Mouse (Mus musculus): ENCODE results near the gene Abcb6.

Gene Abcb6

DNA sequence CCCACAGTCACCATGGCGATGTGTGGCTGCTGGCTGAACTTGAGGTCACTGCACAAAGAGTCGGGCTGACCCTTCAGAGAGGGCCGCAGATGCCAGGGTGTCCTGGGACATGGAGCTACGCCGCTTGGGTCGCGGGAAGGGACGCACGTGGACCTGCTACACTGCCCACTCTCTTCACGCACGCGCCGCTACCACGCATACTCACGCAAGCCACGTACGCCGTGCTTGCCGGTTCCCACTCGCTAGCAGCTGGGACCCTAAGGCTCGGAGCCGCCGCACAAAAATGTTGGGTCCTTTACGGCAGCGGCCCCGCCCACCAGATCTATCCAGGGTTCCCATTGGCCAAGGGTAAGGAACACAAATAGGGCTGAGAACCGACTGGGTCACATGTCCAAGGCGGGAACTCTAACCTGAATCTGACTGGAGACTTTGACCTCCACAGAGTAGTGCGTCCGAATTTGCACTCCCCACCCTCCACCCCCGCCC lies at the start of gene Abcb6:
Abcb6 (minus strand) TSS at position 288 of the 486 bp plus-strand sequence.
- DNase-seq (ENCODE audit: low spot score): peak; percentile 55

DNA sequence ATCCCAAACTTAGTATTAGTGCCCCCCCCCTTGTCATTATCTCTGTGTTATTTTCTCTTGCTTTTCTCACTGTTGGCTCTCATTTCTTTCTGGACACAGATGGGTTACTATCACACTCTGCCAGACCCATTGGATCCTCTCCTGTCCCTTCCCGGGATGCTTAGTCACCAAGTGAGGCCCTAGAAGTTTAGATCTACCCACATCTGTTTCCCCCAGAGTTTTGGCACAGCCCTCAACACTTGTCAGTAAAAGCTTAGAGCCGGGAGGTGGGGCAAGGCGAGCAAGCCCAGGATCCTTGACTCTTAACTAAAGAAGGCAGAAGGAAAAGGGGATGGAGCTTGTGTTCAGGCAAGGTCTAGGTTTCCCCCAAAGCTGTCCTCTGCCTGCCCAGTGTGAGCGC lies 49.0 kb upstream of the Abcb6 start:
- no peak for DNase-seq (ENCODE audit: low spot score)

DNA sequence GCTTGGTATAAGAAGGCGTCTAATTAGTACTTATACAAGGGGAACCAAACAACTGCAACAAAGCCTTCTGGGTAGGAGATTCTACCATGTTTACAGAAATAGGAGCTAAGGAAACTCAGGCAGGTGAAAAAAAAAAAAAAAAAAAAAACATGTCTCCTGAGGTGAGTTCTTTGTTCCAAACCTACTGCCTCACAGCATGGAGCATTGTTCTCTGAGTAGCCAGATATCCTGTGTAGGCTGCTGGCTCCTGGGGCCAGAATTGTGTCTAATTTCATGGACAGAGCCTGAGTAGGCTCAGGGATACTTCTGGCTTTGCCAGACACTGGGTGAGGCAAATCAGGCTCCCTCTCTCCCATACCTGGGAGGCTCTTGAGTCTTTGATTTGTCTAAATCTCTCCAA lies 47.5 kb upstream of the Abcb6 start:
- no peak for DNase-seq (ENCODE audit: low spot score)

DNA sequence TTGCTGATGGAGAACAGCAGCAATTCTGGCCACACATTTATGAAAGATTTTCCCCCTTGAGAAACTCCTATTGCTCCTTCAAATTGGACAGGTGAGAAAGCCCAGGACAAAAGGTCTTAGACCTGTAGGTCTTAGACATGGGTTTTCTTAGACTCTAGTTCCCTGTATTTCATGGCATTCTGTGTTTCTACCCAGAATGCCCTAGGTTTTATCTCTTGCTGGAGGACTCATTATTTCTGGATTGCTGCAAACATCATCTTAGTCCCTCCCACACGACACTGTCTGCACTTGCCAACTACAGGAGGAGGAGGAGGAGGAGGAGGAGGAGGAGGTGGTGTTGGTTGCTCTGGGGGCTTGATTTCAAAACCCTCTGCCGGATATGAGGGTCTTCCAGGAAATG lies 45.9 kb upstream of the Abcb6 start:
- DNase-seq (ENCODE audit: low spot score): no peak

DNA sequence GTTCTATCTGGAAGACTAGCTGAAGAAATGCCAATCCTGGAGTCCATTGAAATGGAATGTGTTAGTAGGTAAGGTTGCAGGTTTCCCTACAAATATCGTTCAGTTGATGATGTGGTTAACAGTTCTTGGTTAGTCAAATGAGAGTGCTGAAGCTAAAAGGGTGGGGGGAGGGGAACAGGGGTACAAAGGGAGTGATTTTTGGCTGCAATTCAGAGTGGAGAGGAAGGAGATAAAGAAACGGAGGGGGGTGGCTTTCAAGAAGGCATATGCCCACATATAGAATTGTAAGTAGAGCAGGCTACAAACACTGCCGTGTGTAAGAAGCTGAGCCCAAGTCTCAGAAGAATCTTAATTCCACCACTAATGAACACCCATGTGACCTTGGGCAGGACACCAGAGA lies 45.3 kb upstream of the Abcb6 start:
- no peak for DNase-seq (ENCODE audit: low spot score)

DNA sequence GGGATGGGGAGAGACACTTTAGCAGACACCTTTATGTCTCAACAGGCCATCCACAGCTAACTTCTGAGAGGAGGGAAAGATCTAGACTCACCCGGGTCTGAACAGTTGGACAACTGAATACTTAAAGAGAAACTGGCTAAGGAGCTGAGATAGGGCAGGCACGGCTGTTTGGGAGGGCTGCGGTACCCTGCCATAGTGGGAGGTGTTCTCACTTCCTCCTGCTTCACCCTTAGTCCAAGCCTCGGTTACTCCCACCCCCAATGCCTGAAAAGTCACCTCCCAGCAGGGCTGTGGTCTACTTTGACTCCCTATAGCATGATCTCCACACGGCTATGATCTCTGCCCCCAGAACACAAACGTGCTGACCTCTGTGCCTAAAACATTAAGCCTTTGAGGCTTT lies 43.3 kb upstream of the Abcb6 start:
- no peak for DNase-seq (ENCODE audit: low spot score)

DNA sequence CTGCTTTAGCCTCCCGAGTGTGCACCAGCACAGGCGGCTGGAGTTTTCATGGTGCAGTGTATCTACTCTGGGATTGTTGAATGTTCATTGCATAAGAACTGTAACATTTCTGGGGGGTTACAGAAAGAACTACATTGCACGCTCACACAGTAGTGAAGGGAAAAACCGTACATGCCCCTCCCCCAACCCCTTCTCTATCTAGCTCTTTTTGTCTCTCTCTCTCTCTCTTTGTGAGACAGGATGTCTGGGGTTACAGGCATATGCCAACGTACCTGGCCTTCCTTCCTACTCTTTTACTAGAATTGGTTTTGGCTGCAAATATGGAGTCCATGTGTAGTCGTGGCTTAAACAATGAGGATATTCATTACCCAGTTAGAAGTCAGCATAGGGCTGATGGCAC lies 42.7 kb upstream of the Abcb6 start:
- DNase-seq (ENCODE audit: low spot score): no peak

DNA sequence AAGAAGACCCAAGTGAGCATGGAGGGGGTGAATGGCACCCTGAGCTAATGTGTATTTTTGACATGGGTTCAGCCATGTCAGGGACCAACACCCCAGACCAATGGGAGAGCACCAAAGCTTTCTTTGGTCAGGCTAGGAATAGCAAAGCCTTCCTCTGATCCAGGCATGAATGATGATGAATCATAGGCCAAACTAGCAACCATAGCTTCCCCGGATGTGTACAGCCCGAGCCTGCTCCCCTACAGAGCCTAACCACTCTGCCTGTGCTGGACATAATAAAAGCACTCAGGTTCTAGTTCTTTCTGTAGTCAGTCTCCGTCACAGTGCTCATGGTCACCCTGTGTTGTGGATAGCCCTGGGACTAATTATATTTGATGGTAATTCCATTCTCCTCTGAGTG lies 41.3 kb upstream of the Abcb6 start:
- DNase-seq (ENCODE audit: low spot score): no peak

DNA sequence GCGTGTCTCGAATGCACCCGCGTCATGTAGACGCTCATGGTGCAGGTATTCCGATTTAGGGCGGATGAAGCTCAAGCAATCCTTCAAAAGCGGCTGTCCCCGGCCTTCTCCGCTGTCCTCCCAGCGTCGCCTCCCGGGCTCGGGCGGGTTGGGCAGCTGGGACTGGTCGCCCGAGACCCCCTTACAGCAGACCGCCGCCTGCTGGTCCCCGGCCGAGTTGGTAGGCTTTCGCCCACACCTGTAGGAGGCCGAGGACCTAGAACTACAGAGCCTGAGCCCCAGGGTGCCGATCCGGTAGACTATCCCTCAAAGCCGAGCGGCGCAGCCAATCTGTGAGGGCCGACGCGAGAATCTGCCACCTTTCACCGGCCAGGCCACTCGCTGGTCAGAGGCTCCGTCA lies 39.3 kb upstream of the Abcb6 start, which contains the start of gene Tuba4a:
Tuba4a (minus strand) TSS at position 335 of the 400 bp plus-strand sequence.
- no peak for DNase-seq (ENCODE audit: low spot score)

DNA sequence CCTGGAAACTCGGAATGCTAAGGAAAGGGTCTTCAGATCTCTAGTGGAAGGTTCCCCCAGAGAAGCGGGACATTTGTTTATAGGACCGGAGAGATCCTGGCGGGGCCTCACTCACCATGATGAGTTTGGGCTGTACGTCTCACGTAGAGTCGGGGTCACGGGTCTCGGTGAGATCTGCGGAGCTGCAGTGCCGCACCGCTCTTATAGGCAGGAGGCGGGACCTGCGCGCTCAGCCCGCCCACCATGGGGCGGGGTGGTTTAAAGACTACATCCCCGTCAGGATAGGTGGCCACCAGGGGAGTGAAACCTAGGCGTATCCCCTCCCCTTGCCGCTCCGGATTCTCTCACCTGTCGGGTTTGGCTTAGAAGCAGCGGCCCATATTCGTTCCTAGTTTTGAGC lies 38.9 kb upstream of the Abcb6 start:
- DNase-seq (ENCODE audit: low spot score): peak; percentile 39

DNA sequence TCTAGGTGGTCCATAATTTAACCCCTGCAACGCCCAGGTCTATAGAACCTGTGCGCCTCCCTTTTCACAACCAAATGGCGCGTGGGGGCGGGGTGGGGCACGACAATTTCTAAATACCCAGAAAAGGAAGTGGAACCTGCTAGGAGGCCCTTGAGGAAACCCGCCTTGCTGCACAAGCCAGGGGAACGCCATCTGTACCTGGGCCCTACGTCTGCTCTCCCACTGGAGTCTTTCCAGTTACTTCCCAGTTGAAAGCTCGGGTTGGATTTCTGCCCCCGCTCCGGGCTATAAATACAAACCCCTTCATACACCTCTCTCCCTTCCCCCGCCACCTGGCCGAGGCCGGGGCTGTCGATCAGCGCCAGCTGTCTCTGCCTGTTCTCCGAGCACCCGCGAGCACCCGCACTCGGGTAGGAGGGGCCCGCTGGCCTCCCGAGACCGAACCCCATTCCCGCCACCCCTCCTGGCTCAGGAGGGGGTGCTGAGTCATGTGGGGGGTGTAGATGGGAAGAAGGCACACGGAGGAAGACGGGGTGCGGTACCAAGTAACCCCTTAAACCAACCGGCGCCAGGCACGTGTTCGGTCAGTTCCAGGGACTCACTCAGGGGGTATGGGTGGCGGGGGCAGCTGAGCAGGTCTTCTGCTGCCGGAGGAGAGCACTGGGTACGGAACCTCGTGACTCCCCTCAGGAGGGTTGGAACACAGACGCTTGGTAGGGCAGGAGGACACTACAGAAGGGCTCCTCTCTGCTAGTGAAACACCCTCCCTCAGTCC lies 38.2 kb upstream of the Abcb6 start:
- no peak for DNase-seq (ENCODE audit: low spot score)

DNA sequence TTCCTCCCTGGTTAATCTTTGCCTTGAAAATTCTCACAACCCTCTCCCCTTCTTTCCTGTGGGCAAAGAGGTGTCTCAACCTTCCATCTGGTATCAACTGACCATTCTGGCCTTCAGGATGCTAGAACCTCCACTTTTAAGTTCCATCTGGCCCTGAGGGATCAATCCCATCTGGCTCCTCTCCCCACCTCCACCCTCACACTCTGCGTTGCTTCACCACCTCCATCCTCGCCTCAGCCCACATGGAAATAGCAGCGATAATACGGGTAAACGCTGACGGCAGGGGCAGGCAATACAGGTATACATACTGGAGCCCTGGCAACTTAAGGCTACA lies 37.7 kb upstream of the Abcb6 start:
- DNase-seq (ENCODE audit: low spot score): no peak

DNA sequence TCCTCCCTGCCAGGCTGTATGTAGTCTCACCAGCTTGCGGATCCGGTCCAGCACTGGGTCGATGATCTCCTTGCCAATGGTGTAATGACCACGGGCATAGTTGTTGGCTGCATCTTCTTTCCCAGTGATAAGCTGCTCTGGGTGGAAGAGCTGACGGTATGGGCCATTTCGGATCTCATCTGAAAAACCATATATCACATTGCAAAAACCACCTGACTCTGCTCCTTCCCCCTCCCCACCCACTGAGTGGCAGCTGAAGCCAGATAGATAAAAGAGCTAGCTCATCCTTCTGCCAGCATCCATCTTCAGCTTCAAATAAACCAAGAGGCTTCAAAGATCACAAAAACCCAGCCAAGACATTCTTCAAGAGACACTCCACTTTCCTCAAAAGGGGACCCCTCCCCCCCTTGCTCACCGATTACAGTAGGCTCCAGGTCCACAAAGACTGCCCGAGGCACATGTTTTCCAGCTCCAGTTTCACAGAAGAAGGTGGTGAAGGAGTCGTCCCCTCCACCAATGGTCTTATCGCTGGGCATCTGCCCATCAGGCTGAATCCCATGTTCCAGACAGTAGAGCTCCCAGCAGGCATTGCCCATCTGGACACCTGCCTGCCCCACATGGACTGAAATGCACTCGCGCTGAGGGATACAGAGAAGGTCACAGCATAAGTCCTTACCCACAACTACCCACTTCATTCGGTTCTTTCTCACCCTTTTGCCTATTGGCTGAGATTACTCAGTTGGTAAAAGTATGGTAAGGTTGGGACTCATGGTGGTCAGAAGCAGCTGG lies 36.8 kb upstream of the Abcb6 start:
- no peak for DNase-seq (ENCODE audit: low spot score)

DNA sequence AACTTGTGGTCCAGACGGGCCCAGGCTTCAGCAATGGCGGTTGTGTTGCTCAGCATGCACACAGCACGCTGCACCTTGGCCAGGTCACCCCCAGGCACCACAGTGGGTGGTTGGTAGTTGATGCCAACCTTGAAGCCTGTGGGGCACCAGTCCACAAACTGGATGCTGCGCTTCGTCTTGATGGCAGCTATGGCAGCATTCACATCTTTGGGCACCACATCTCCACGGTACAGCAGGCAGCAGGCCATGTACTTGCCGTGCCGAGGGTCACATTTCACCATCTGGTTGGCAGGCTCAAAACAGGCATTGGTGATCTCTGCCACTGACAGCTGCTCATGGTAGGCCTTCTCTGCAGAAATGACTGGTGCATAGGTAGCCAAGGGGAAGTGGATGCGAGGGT lies 35.6 kb upstream of the Abcb6 start:
- DNase-seq (ENCODE audit: low spot score): no peak

DNA sequence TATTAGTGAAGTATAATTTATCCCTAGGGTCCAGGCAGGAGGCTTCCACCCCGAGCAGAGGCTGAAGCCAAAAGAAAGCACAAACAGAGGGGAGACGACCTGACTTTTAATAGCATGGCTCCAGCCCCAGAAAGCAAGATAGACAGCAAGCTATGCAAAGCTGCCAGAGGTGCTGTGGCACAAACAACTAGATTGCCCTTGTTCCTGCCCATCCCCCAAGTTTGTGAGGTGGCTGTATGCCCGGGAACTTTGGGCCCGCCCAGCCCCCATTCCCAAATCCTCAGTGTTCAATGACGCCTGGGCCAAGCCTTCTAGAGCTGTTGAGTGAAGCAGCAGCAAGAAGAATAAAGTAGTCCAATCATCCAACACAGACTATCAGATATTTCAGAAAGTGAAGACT lies 34.7 kb upstream of the Abcb6 start:
- no peak for DNase-seq (ENCODE audit: low spot score)

DNA sequence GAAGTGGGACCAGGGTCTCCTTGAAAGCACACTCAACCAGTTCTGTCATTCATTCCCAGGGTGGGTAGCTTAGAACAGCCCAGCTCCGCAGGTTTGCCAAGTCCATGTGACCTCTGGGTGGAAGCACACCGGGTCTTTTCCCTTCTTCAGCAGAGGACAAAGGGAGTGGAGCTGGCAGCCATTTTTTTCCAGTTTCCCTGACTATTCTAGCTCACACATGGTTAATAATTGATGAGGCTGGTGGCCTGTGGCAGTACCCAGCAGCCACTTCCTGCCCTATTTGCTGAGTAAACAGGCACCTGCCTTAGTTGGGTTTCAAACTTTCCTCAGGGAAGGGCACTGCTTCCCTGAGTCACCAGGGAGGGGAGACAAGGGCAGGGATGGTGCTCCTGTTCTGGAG lies 34.2 kb upstream of the Abcb6 start:
- no peak for DNase-seq (ENCODE audit: low spot score)

DNA sequence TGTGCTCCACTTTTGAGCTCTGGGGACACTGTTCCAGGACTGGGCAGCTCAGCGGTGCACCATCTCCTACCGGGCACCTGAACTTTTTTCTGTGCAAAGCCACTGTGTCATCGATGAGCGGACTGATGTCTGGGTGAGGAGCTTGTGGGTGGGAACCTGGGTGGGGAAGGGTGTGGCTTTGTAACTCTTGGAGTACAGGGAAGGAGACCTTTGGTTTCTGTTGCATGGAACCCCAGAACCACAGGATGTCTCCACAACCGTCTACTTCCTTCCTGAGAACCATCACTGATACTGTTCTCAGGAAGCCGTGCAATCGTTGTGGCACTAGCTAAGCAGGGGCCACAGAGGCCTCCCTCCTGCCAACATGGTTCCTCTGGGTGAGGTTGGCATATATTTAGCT lies 32.9 kb upstream of the Abcb6 start:
- no peak for DNase-seq (ENCODE audit: low spot score)

DNA sequence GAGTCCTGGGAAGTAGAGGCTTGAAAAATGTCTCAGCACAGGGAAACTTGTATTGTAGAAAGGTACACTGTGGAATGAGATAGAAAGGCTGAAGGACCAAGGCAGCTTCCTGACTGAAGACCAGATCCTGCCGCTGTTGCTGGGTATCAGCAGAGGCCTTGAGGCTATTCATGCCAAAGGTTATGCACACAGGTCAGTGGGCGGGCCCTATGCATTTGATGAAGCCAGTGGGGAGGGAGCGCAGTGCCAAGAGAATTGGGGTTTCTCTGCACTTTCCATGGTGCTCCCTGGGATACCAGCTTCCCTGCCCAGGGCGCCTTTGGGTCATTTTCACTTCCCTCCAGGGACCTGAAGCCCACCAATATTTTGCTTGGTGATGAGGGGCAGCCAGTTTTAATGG lies 32.4 kb upstream of the Abcb6 start:
- DNase-seq (ENCODE audit: low spot score): no peak

DNA sequence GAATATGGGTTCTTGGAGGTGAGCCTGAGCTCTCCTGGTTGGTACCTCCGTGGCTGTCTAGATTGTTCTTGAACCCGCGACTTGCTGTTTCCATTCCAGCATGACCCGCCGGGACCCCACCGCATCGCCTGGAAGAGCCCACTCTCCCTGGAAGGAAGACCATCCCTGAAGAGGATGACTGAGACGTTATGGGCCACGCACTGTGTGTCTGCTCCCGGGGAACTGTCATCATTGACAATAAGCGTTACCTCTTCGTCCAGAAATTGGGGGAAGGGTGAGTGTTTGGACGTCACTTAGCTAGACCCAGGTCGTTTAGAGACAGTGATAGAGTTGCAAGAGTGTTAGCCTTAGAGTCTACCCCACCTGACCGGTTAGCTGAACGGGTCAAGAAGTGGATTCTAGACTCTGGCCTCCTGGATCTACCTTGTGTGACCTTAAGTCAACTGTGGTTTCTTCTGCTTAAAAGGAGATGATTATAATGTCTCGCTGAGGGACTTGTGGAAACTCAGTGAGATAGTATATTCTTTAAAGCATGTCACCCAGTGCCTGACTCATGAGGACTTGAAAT lies 31.0 kb upstream of the Abcb6 start:
- no peak for DNase-seq (ENCODE audit: low spot score)

DNA sequence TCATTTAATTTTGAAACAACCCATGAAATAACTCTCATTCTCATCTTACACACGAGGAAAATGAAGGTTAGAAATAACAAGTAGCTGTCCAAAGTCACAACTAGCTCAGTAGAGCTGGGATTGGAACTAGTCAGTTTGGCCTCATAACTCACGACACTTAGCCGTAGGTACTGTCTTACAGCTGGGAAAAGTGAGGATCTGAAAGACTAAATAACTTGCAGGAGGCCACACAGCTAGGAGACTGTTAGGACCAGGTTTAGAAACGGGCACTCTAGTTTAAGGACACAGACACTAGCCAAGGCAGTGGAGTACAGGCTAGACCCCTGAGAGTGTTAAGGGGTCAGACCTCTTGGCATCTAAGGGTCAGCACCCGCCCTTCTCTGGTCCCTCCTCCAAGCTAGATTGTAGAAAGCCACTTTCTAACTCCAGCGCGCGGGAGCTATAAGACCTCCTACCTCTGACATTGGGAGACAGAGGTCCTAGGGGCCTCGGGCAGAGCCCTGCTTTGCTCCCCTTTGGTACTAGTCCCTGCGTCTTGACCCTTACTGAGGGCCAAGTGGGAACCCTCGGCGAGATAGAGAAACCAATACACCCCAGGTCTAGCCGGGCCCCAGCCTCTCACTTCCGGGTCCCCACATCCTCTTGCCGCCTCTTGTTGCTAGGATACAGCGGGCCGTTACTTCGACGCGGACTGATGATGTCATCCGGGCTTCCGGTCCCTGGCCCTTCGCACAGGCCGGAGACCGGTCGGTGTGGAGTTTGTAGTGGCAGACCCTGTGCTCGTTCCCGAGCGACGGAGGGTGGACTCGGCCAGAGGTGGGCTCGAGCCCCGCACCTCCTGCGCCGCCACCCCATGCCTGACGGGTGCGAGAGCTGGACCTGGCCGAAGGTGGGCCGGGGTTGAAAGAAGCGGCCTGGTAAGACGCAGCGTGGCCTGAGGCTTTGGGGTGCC lies 30.2 kb upstream of the Abcb6 start, which contains the start of the genes Glb1l and Stk16:
Glb1l (minus strand) TSS at position 678 of the 952 bp plus-strand sequence.
Stk16 (plus strand) TSS at position 703 of the 952 bp plus-strand sequence.
- DNase-seq (ENCODE audit: low spot score): peak; percentile 96

DNA sequence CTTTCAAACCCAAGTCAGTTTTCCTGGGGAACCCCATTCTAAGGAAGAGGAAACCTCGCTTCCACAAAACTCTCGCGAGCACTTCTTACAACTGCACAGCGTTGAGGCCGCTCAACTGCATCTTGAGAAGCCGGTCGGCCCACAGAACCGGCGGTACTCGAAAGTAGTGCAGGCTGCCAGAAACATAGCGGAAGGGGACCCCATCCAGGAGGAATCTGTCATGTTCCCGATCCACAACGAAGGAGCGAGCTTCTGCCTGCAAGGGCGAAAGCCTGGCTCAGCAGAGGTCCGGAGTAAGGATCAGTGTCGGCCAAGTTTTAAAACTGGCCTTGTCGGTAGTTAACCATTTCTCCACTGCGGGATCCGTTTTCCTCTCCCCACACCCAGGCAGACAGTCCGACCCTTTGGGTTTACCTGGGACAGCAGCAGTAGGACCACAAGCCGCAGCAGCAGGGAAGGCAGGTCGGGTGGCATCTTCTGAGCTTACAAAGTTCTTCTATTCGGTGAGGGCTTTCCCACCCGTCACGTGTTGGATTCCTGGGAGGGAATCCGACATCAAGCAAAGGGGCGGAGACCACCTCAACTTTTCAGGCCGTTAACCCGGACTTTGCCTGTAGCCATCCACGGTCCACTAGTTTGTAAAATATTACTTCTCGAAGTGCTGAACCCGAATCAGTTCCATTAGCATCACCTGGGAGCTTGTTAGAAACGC lies 28.9 kb upstream of the Abcb6 start:
- peak; percentile 34 for DNase-seq (ENCODE audit: low spot score)

All from ovary, postnatal 10 days (tissue).